ENCODE assay signal across 10 mouse cellular contexts in the genomic region with DNA sequence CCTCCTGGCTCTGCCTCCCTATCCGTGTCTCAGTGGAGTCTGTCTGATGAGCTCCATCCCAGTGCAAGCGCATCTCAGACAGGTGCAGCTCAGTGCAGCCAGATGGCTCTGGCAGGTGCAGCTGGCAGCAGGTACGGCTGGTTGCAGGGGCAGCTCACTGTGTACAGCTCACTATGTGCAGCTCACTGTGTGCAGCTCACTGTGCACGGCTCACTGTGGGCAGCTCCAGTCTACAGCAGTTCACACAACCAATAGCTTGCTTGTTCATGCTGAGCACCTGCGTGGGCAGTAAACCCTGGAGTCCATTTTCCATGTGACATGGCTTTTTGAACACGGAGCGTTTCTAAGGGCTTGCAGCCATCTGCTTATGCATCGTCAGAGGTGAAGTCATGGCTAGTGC. TPM values are rescaled to one million over a fixed set of nuclear protein-coding genes. Genes with fewer than 3 reads are reported as not detected.
A peak's percentile ranks its signal among the peaks of the same experiment; 100 is the strongest.
DNase-seq lines count a peak whose midpoint lies in the region; ATAC-seq and TF ChIP-seq lines count a peak whose summit lies in the region.
"Had no signal": no experiment of that assay in that cellular context is flagged by ENCODE, and none has a peak within 500 bp of the region (broad histone marks: within the 10 kb centered on the region; RNA-seq: fewer than 3 reads in every experiment).

No protein-coding gene starts in this region.

- H3K27me3 ChIP-seq in hindbrain, embryonic 13.5 days: no peaks in the 10 kb centered on the region
- H3K27me3 ChIP-seq in hindbrain, embryonic 10.5 days (ENCODE audit: insufficient read depth, poor library complexity, severe bottlenecking): no peaks in the 10 kb centered on the region
- no peaks in the 10 kb centered on the region for H3K27me3 ChIP-seq in lung, postnatal 0 days (replicated peaks; ENCODE audit: insufficient read depth, low read length)
- H3K27me3 ChIP-seq in neural tube, embryonic 15.5 days (replicated peaks): no peaks in the 10 kb centered on the region

- H3K27ac ChIP-seq in hindbrain, embryonic 13.5 days: 0 out of 2 replicates have a peak overlapping the region, but pooled peaks have one; percentile 1
- H3K27ac ChIP-seq in hindbrain, embryonic 10.5 days: no peak overlapping the region
- no peak overlapping the region for H3K27ac ChIP-seq in lung, postnatal 0 days (ENCODE audit: low read length)
- H3K27ac ChIP-seq in neural tube, embryonic 15.5 days (replicated peaks): no peak overlapping the region

- no peaks in the 10 kb centered on the region for H3K36me3 ChIP-seq in hindbrain, embryonic 13.5 days
- H3K36me3 ChIP-seq in hindbrain, embryonic 10.5 days: 0 out of 2 replicates have a peak, but pooled peaks cover 2% of the 10 kb centered on the region
- H3K36me3 ChIP-seq in lung, postnatal 0 days (ENCODE audit: insufficient read depth, low read length): no peaks in the 10 kb centered on the region
- H3K36me3 ChIP-seq in neural tube, embryonic 15.5 days: no peaks in the 10 kb centered on the region

- no peak for DNase-seq in hindbrain, embryonic 10.5 days (ENCODE audit: low spot score)
- no peak for DNase-seq in lung, postnatal 0 days (ENCODE audit: low spot score)
- no peak for DNase-seq in lung, postnatal 25 days (ENCODE audit: low spot score)
- peak; percentile 80 for DNase-seq in cerebellum, adult 9-11 months
- no peak for DNase-seq in ovary, postnatal 14 days (ENCODE audit: low spot score)
- DNase-seq: gastrocnemius, postnatal 14 days; thymus, adult 2 months had no signal

- no peak for TF ChIP-seq CTCF in lung, postnatal 0 days (IDR thresholded peaks at IDR 0.05)

- no peak for TF ChIP-seq EP300 in lung, postnatal 0 days (IDR thresholded peaks at IDR 0.05)

- peaks cover 74% of the 10 kb centered on the region for H3K4me1 ChIP-seq in hindbrain, embryonic 13.5 days (replicated peaks)
- peaks cover 62% of the 10 kb centered on the region for H3K4me1 ChIP-seq in hindbrain, embryonic 10.5 days (replicated peaks)
- peaks cover 10% of the 10 kb centered on the region for H3K4me1 ChIP-seq in lung, postnatal 0 days (ENCODE audit: insufficient read depth, low read depth, low read length)
- peaks cover 40% of the 10 kb centered on the region for H3K4me1 ChIP-seq in neural tube, embryonic 15.5 days

- H3K9ac ChIP-seq in hindbrain, embryonic 13.5 days: peak overlapping the region; percentile 43; the same call in 1 of the 2 replicates
- no peak overlapping the region; the same call in 1 of the 2 replicates for H3K9ac ChIP-seq in lung, postnatal 0 days (replicated peaks; ENCODE audit: low read depth)
- H3K9ac ChIP-seq in neural tube, embryonic 15.5 days (replicated peaks): no peak overlapping the region
- H3K9ac ChIP-seq: liver, postnatal 0 days had no signal

- H3K9me3 ChIP-seq in hindbrain, embryonic 13.5 days: no peaks in the 10 kb centered on the region
- H3K9me3 ChIP-seq in hindbrain, embryonic 10.5 days: peaks cover 3% of the 10 kb centered on the region; the same call in 1 of the 2 replicates
- H3K9me3 ChIP-seq in lung, postnatal 0 days (ENCODE audit: low read length): no peaks in the 10 kb centered on the region
- H3K9me3 ChIP-seq in neural tube, embryonic 15.5 days (replicated peaks): no peaks in the 10 kb centered on the region

- no peak overlapping the region for H3K4me3 ChIP-seq in hindbrain, embryonic 13.5 days
- no peak overlapping the region for H3K4me3 ChIP-seq in hindbrain, embryonic 10.5 days
- H3K4me3 ChIP-seq in lung, postnatal 0 days (ENCODE audit: low read depth, low read length): 0 out of 2 replicates have a peak overlapping the region, but pooled peaks have one; percentile 3
- H3K4me3 ChIP-seq in neural tube, embryonic 15.5 days (replicated peaks): 0 out of 2 replicates have a peak overlapping the region, but pooled peaks have one; percentile 0

- H3K4me2 ChIP-seq in hindbrain, embryonic 13.5 days: peak overlapping the region; percentile 21
- H3K4me2 ChIP-seq in lung, postnatal 0 days (replicated peaks; ENCODE audit: low read depth, low read length): peak overlapping the region; percentile 46
- H3K4me2 ChIP-seq in neural tube, embryonic 15.5 days: peak overlapping the region; percentile 20

- 87% methylated on average over 8 of the region's 8 CpGs for WGBS in hindbrain, embryonic 13.5 days
- 91% methylated on average over 8 of the region's 8 CpGs for WGBS in hindbrain, embryonic 10.5 days
- 84% methylated on average over 8 of the region's 8 CpGs for WGBS in lung, postnatal 0 days
- 81% methylated on average over 8 of the region's 8 CpGs for WGBS in neural tube, embryonic 15.5 days

- no peak for ATAC-seq in hindbrain, embryonic 13.5 days (ENCODE audit: low FRiP score)
- ATAC-seq in lung, postnatal 0 days: no peak
- no peak; the same call in 1 of the 2 replicates for ATAC-seq in neural tube, embryonic 15.5 days (ENCODE audit: low FRiP score)
- ATAC-seq: liver, postnatal 0 days had no signal

RNA-seq across cellular contexts. Expression of a gene that starts 54.4 kb away (rescaled TPM):
- 119 and 125 TPM in 2 replicates for polyA plus RNA-seq in hindbrain, embryonic 13.5 days (2015; fragmentation: Nextera tagmentation; extraction: Ambion mirVana)
- polyA plus RNA-seq in hindbrain, embryonic 10.5 days (2016; fragmentation: Nextera tagmentation; extraction: Ambion mirVana): 31.5 and 46.4 TPM in 2 replicates
- polyA plus RNA-seq in lung, postnatal 0 days (2015; fragmentation: Nextera tagmentation; extraction: Ambion mirVana): 12.9 and 16.8 TPM in 2 replicates
- 104 and 120 TPM in 2 replicates for polyA plus RNA-seq in neural tube, embryonic 15.5 days (2015; fragmentation: Nextera tagmentation; extraction: Ambion mirVana)

Comparison
In these comparisons a context has a peak if more than half of its experiments do, and no peak if none do; other contexts are left out.
1. H3K4me3 ChIP-seq: peak in lung, postnatal 0 days (single experiment) and neural tube, embryonic 15.5 days (single experiment); none in hindbrain, embryonic 13.5 days (single experiment) and hindbrain, embryonic 10.5 days (single experiment).
2. Peak in every context shown above with its lines, with median percentiles within 50 percentile points of each other: H3K4me2 ChIP-seq.